Mouse (Mus musculus): ENCODE results near the gene Coq7.

DNA sequence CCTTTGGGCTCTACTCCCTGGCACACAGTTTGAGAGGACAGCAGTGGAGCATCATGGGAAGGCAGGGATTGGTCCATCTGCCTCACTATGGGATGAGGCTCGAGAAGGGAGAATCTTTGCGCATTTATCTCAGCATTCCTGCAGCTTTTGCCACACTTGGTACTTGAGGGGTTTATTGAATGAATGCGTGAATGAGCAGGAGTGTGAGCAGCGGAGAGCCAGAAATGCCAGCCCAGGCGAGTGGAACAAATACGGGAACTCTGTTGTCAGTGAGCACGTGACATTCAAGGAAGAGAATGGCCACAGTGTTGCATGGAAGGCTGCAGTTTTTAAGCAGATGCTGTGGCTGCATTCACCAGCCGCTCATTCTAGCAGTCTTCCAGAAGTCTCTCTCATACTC lies 30.8 kb downstream of the Coq7 start:
- TF ChIP-seq CTCF (IDR thresholded peaks at IDR 0.05; ENCODE audit: low read depth) (no peak), EP300 (IDR thresholded peaks at IDR 0.05; ENCODE audit: low read depth) (no peak)

All from liver, embryonic 14.5 days (tissue).